Mouse (Mus musculus) T-cell, adult 2 months (primary cell): Measurements from ENCODE around the gene Msi2.

Experiments used
- DNase-seq: peaks from one replicate; pipeline ENCODE4 v3.0.0; 2022; ENCODE audit warnings: low spot score

The Msi2 gene

DNA sequence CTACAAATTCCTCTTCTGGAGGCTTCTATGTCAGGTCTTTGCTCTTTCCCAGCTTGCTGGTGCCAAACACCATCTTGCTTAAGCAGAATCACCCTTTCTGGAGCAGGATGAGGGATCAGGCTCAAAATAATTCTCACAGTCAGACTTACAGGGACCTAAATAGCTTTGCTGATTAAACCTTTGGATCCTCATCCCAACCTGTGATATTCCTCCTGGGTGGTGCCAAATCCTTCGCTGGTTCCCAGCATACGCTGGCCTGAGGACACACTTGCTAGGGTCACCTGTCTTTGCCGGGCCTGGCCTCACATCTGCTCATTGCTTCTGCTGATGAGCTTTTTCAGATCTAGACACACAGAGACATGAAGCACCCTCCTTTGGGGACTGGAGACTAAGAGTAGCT, 279.7 kb downstream of the Msi2 start:
- no peak for DNase-seq

DNA sequence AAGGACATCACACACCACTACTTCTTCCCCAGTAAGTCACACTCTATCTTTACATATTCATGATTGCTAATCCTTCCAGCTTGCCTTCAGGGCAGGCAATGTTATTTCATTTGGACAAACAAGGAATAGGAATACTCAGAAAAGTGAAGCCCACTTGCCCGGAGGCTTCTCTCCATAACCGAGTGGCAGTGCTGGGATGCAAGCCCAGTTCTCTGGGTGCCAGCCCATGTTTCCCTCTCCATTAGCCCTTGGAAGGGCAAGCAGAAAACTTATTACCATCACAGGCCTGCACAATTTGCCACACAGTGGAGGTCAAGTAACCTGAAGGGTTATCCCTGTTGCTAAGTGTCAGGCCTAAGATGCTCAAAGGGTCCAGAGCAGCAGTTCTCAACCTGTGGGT, 281.7 kb downstream of the Msi2 start:
- DNase-seq: no peak

DNA sequence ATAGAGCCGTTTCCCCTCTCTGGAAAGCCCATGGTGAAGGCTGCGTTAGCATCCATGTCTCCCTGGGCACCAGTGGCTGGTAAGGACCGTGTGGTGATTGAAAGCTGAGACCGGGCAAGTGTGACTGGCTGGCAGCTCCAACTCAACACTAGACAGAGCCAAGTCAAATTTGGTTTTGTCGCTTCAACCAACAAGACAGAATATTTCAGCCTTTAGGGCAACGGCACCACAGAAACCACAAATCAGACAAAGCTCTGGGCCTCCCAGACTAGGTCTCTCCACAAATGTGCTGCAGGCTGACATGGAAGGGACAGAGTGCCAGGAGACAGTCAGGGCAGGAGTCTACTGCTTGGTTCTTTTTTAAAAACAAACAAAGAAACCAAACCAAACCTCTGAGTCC, 282.8 kb downstream of the Msi2 start:
- no peak for DNase-seq

DNA sequence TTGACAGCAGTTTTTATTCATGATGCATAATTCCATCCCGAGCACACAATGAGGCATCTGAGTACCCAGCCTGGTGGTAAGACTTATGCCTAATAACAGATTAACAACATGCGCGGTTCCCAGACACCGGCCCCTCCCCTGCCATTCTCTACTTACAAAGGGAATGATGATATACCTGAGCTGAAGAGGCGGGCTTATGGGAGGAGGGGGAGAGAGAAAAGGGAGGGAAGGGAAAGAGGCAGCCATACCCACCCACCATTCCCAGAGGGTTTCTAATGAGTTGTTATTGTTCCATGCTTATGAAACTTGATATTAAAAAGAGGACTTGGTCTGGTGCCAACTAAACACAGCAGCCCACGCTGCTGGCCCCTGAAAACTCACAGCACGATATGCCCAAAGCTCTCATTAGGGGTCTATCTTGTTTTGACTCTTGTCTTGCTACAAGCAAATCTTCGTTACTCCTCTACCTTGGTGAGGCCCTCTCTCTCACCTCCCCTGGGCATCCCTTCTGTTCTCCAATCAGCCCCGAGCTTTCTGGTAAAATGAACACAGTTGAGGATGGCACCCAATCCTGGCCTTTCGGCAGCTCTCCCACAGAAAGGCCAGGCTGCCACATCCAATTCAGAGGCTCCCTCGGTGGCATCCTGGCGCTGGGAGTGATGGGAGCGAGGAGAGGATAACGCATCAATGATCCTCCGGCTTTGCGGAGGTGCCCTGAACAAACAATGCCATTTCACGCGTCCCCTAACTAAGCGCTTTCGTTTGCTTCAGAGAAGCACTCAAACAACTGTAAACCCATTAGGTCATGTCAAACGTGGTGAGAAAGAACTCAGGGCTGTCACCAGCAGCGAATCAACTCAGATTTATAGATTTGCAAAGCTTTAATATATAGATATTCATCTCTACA, 286.7 kb downstream of the Msi2 start:
- no peak for DNase-seq

DNA sequence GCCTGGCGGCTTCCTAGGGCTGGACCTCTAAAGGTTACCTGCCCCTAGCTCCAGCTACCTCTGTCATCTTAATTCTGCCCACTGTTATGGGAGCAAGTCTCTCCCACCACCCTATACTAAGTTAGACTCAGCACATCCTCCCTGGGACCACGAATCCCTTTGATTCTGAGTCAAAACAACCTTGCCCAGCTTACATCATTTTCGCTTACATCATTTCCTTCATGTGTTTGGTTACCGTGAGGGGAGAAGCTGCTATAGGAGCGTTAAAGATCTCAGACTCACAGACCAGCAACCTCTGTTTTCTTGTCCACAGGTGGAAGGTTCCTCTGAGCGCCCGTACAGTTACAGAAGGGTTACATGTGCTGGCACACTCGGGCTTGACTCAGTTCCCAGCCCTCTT, 288.0 kb downstream of the Msi2 start:
- peak; percentile 84 for DNase-seq

DNA sequence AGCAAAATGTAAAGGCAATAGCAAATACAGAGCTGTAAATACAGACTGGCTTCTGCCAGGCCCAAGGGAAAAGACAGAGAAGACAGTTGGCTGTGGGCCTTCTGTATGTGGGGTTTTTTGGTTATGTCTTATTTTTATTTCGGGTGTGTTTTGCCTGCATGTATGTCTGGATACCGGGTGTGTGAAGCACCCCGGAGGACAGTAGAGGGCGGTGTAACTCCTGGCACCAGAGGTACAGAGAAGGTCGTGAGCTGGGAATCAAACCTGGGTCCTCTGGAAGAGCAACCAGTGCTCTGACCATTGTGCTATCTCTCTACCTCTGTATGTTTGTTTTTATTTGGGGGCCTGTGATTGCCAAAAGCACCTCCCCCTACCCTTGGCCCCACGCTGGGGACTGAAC, 288.6 kb downstream of the Msi2 start:
- peak; percentile 12 for DNase-seq

DNA sequence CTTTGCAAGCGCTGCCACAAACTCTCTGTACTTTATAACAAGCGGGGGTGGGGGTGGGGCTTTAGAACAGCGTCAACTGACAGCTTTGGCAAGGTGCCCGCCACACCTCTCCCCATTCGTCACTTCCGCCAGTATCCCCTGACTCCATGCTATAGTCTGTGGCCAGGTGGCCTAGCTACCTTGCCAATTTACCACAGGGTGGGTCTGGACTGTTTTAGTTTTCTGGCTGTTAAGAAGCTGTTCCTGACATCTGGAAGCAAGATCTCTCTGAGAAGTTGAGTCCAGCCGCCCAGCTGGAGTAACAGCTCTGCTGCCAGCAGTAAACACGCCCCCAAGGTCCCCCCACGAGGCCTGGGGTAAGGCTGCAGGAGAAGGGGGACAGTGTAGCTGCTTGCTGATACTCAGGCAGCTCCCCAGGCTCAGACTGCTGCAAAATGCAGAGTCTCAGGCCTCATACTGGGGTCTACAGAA, 292.6 kb downstream of the Msi2 start:
- DNase-seq: peak; percentile 62

DNA sequence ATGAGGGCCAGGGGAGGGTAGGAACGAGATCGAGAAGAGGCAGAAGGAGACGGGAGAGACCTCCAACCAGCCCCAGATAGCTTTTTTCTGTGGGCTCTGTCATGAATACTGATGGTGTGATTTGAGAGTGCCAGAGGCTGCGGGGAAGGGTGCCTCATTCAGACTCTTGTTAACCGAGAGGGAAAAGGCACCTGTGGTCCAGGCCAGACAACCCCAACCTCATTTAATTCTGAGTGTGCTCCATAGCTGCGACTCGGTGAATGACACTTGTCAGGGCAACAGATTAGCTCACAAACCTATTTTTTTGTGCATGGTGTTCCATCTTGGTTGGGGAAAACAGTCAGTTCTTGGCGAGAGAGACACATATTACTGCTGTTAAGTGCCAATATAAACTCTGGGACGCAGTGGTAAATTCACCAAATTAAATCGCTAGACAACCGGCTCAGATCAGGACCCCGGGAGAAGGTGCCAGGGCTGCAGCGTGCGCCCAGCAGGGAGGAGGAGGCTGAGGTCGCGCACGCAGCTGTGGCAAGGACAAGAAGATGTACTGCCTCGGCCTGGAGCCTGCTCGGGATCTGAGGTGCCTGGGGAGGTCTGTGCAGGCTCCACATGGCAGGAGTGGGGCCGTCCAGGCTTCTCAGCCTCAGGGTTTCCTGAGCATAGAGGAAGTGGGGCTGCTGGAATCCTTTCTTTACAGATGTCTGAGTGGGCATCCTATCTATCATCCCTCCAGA, 294.1 kb downstream of the Msi2 start:
- no peak for DNase-seq

DNA sequence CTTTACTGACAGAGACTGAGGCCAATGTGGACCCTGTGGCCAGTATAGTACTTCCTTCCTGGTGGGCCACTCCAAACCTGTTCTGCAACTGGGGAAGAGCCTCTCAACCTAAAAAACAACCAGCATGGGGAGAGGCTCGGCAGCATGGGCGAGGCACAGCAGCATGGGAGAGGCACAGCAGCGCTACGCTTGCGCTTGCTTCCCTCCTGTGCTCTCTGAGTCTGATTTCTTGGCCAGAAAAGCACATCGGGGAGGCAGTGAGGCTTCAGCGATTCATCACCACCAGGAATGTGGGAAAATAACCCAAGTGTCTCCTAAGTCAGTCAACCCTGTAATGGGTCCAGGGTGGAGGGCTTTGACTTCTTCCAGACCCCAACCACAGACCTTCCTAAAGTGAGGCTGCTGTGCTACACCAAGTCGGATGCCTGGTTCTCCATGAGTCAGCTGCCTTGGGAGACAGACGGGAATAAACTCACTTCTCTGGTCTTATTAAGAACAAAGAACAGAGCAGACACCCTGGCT, 297.2 kb downstream of the Msi2 start:
- no peak for DNase-seq

DNA sequence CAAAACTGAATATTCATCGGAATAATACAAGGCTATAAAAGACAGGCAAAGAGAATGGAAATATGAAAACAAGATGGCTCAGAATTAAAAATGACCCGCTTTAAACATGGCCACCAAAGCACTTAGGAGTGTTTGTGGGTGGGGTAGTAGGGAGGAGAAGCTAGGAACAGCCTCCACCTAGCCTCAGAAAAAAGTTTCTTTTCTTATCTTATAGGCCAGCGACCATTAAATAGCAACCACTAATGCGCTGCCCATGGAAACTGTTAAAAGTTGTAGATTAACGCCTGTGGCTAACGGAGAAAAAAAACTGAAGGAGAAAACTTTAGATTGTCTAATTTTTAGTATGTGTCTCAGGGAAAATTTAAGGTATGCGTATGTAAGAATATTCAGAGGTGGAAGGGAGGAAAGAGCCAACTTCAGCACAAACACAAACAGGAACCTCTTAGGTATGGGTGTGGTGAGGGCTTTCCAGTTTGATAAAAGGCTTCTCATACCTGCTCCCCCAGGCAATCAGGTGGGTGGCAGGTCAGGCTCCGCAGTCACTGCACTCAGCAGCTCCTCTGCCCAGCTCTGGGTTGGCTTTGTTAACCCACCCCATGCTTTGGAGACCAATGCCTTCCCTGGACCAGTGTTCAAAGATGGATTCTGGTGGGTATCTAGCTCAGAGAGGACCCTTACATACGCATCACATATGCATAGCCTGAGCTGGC, 298.5 kb downstream of the Msi2 start:
- DNase-seq: no peak

DNA sequence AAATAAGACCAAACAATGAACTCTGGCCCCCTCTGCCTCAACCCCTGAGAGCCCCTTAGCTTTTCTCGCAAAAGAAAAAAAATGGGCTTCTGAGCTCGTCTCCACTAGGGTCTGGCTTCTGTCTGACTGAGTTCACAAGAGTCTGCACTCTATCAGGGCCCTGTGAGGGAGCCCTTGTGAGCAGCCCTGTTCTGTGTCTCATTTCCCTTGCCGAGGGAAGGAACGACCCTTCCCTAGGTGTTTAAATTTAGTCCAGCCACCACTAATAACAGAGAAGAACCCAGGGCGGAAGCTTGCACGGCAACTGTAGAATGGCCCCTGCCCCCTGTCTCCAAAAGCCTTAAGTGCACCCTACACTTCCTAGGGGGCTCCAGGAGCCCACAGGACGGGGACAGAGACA, 299.2 kb downstream of the Msi2 start:
- no peak for DNase-seq

DNA sequence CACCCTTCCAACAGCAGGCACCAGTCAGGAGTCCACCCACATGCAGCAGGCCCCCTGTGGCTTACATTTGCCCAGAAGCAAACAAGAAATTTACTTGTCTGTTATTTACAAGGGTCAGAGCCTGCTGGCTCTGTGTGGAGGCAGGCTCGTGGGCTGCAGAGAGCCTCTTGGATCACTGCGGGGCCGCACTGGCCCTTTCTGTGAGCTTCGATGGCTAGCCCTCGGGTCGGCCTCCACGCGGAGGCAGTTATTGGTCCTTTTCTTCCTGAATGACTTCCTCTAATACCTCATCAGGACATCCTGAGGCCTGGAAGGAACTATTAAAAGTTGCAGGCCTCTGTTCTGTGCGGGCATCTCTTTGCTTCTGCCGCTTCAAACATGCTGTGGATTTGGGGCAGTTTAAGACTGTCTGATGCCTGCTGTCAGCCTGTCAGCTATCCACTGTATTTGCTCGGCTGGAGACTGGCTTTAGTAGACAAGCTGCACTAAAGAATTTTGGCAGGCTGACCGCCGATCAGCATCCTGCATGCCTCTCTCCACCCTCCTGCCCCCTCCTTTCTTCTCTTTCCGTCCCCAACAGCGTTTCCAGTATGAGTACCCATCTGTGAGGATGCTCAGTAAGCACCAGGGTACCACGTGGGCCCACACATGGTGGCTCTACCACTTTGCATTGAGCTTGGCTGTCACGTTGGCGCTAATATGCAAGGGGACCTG, 304.0 kb downstream of the Msi2 start:
- DNase-seq: no peak

DNA sequence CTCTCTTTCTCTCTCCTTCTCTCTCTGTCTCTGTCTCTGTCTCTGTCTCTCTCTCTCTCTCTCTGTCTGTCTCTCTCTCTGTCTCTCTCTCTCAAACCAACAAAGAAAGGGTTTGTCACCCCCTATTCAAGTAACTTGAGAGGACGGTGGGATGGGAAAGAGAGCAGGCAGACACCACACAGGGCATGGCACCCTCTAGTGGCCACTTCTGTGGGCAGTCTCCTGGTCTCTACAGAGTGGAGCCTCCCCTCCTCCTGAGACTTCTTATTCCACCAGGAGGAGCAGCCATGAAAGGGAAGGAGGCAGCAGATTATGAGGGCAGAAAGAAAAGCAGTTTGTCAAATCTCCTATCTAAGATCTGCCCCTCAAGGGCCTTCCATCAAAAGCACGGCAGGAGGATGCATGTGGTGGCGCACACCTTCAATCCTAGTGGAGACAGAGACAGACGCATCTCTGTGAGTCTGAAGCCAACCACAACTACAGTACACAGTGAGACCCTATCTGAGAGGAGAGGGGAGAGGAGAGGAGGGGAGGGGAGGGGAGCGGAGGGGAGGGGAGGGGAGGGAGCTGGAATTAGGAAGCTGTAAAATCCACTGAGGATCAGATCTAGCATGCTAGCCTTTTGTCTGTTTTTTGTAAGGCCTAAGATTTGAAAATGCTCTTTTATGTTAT, 305.8 kb downstream of the Msi2 start:
- DNase-seq: peak; percentile 26

DNA sequence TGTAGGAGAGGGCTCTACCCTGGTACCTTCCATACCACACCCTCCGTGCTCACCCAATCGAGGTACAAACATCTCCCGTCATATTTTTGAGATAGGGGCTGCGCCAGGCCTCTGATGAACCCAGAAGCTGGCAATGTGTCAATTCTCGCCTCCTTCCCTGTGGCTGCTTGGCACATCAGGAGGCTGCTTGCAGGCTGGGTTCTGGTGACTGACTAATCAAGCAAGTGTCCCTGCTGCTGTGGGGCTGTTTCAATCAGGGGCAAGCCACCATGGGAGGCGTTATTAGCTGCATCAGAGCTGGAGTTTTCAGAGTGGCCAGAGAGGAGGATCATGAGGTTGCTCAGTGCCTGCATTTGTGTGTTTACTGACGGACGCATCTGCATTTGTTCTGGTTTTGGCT, 310.0 kb downstream of the Msi2 start:
- DNase-seq: no peak

DNA sequence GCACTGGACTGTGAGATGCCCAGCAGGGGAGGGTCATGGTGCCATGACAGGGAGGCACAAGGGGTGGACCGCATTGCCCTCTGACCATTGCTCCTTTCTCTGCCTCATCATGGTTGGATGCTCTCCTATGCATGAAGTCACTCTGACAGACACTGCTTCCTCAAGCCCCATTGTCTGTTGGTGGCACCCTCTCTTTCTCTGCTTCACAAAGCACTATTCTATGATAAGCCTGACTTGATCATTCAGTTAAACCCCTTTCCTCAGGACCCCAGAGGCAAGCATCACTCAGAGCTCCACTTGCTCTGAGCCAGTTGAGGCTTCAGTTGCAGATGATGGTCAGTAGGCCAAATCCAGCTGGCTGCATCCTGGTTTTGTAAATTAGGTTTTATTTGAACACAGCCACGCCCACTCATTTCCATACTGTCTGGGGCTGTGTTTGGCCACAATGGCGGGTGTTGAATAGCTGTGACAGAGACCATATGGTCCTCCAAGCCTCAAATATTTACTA, 311.9 kb downstream of the Msi2 start:
- DNase-seq: no peak

DNA sequence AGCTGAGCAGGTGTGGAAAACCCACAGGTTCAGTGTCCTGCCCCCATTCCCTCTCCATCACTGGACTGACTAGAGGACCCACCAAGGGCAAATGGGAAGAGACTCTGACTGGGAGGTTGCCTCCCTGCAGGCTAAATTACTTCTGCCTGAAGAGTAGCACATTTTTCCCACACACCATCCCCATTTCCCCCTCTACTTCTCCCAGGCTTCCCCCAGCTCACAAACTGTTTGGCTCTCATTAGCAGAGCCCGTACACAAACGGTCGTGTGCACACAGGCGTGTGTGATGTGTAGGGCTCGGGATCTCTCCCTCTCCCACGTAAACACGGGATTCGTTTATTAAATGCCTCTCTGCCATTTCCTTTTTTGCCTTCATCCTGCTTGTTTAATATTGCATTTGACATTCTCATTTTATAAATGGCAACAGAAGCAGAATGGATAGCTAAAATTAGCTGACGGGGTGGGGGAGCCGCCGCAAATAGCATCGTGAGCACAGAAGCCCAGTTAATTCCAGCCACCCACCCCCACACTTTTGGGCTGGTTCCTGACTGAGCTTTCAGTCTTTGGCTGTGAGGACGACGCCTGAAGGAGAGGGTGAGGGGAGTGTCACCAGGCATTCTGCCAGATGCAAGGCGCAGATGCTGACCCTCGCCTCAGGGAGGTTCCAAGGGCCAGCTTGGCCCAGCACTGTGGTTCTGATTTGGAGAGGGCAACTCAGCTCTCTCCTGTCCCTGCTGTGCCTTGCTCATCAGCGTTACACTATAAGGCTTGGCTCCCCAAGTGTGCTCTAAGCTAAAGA, 313.3 kb downstream of the Msi2 start:
- DNase-seq: no peak

DNA sequence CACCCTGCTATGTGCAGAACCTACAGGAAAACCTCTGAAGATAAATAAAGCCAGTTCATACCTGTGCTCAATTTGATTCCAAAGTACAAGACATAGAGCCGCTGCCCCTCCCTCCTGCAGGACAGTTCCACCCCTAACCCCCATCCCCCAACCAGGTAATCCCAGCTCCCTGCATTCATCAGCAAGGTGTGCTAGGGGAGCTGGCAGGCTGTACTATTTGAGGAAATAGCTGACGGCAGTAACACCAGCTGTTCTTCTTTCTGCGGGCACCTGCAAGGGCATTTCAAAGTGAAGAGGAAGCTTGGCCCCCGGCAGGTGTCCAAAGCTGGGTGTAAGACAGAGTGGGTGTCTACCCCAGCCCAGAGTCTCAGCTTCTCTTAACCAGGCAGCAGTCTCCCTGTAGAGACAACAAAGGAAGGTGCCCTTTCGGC, 314.1 kb downstream of the Msi2 start:
- no peak for DNase-seq

DNA sequence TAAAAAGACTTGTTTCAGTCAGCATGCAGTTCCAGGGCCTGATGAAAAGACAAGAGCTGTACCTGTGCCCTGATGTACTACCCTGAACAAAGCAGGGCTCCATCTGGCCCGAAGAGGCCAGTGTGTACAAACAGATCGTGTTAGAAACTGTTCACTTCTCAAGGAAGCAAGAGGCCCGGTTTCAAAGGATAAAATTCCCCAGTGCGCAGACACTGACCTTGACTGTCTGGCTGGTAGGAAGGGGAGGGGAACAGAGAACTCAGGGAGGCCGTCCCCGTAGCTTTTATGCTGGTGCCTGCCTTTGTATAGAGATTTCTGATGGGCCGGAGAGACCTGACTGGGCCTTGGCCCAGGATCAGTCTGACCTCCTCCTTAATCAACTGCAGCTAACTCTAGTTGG, 316.0 kb downstream of the Msi2 start:
- no peak for DNase-seq

DNA sequence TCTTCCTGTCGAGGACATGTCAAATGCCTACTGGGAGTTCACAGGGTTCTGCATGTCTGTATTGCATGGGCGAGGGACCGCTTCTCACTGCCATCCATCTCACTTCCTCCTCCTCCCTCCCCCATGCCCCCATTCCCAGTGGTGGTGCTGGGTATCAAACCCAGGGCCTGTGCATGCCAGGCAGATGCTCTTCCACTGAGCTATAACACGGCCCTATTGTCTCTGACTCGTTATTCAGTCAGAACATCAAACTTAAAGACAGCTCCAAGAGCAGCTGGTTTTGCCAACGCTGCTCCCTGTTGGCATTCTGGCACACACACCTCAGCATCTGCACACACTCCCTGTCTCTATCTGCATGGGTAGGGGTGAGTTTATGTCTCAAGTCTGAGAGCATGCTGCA, 317.0 kb downstream of the Msi2 start:
- DNase-seq: no peak

DNA sequence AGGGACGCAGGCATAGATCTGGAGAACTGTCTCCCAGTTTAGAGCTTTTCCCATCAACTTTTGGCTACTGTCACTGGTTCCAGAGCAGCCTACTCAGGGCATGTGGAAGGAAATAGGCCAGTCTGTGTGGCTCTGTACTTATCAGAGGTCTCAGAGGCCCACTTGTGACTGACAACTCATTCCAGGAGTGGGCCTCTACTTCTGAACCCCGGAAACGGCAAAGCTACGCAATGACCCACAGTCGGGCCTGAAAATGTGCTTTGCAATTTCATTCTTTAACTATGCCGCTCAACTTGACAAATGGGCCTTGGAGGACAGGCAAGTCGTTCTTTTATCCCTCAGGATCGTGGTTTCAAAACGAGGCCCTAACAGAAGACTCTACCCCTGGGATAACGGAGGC, 317.4 kb downstream of the Msi2 start:
- no peak for DNase-seq
